In the genomic region with DNA sequence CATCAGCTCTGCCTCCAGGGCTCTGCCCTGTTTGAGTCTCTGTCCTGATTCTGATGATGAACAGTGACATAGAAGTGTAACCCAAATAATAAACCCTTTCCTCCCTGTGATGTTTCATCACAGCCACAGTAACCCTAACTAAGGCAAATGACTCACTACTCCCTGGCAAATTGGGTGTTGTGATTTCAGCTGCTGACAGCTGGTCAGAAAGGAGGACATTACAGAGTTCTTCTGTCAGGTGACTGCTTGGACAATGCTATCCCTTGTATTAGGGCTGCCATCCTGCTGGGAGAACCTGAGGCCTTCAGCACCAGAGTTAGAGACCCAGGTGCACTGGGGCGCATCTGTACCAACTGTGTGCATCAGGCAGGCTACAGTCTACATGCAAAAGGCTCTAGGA, we compare ENCODE assay signal across 13 mouse cellular contexts.
"Had no signal": no experiment of that assay in that cellular context is flagged by ENCODE, and none has a peak within 500 bp of the region (broad histone marks: within the 10 kb centered on the region; RNA-seq: fewer than 3 reads in every experiment).

No protein-coding gene starts in this region.

- H3K4me3 ChIP-seq: limb, embryonic 13.5 days; midbrain, embryonic 10.5 days; neural tube, embryonic 13.5 days had no signal

- H3K27me3 ChIP-seq: limb, embryonic 13.5 days; neural tube, embryonic 13.5 days had no signal

- DNase-seq: lung, adult 18-20 months; lung, postnatal 36 days; midbrain, embryonic 14.5 days; retina, postnatal 1 day; right cerebral cortex, postnatal 4 days; spleen, adult 18-20 months; thymus, adult 18-20 months; thymus, postnatal 25 days had no signal

- H3K36me3 ChIP-seq: limb, embryonic 13.5 days; midbrain, embryonic 10.5 days; neural tube, embryonic 13.5 days had no signal

- H3K4me1 ChIP-seq: neural tube, embryonic 13.5 days had no signal

- H3K27ac ChIP-seq: kidney, postnatal 0 days; limb, embryonic 13.5 days; liver, embryonic 14.5 days; neural tube, embryonic 13.5 days had no signal
